Mouse (Mus musculus) C2C12 (cell line): Measurements from ENCODE around the gene Lrrc2. TPM values are rescaled to one million over a fixed set of nuclear protein-coding genes. Genes with fewer than 3 reads are reported as not detected.

Source experiments
- H3K27me3 ChIP-seq: one replicate; pipeline ENCODE4 v1.6.1; 2011; ENCODE audit not compliant: control insufficient read depth, insufficient read depth, insufficient read length
- H3K36me3 ChIP-seq: one replicate; pipeline ENCODE4 v1.6.1; 2011; ENCODE audit not compliant: control insufficient read depth, insufficient read depth
- H3K4me3 ChIP-seq: one replicate; pipeline ENCODE4 v1.5.1; 2011; ENCODE audit warnings: mild to moderate bottlenecking, control low read depth; ENCODE audit not compliant: poor library complexity, insufficient read depth, severe bottlenecking
- H3K79me2 ChIP-seq: one replicate; pipeline ENCODE4 v1.6.1; 2011; ENCODE audit not compliant: control insufficient read depth, insufficient read depth
- H3K79me3 ChIP-seq: one replicate; pipeline ENCODE4 v1.6.1; 2011; ENCODE audit warnings: low read depth, control low read depth
- H3ac ChIP-seq: one replicate; pipeline ENCODE3; 2011; ENCODE audit warnings: low read depth; ENCODE audit not compliant: control insufficient read depth, insufficient read length
- CEBPB ChIP-seq: IDR thresholded peaks from one replicate; pipeline ENCODE4 v1.6.1; 2011; ENCODE audit warnings: low read depth, mild to moderate bottlenecking, control low read depth, moderate library complexity
- CTCF ChIP-seq: IDR thresholded peaks from one replicate; pipeline ENCODE4 v1.5.1; 2011; ENCODE audit not compliant: control insufficient read depth, insufficient read depth, insufficient read length
- FOSL1 ChIP-seq: IDR thresholded peaks from one replicate; pipeline ENCODE4 v1.8.0; 2011; ENCODE audit warnings: mild to moderate bottlenecking, low read length; ENCODE audit not compliant: poor library complexity, insufficient read depth, severe bottlenecking
- MAX ChIP-seq: IDR thresholded peaks from one replicate; pipeline ENCODE4 v1.6.1; 2011; ENCODE audit warnings: mild to moderate bottlenecking, control low read depth
- MYOD1 ChIP-seq: IDR thresholded peaks from one replicate; pipeline ENCODE4 v1.6.1; 2011; ENCODE audit warnings: low read depth; ENCODE audit not compliant: control insufficient read depth, insufficient read length
- MYOG ChIP-seq: IDR thresholded peaks from one replicate; pipeline ENCODE4 v1.6.1; 2011; ENCODE audit not compliant: control insufficient read depth, insufficient read length; ENCODE audit errors: extremely low read depth
- USF1 ChIP-seq: IDR thresholded peaks from one replicate; pipeline ENCODE4 v1.6.1; 2011; ENCODE audit warnings: low read depth, mild to moderate bottlenecking, control low read depth, moderate library complexity
- polyA plus RNA-seq: library from polyadenylated mRNA; unstranded; fragments of >200 nt; fragmentation: generic; extraction: Trizol; gene quantifications from one replicate; pipeline ENCODE4 v1.2.1, GENCODE M21; 2012; ENCODE audit warnings: missing spikeins

The Lrrc2 gene
- polyA plus RNA-seq, 1 experiment: 0.01 TPM

GRCm38 (mm10) chr9:110990204-110990603 is 38.9 kb downstream of the Lrrc2 start, which contains the start of gene Rtp3:
Rtp3 (minus strand) TSS chr9:110990583.
- peaks cover 8% of the 10 kb centered on the region for H3K27me3 ChIP-seq
- TF ChIP-seq MYOG (no peak), MYOD1 (no peak), CEBPB (no peak), MAX (no peak), USF1 (no peak), FOSL1 (no peak), CTCF (no peak)
- no peaks in the 10 kb centered on the region for H3K79me3 ChIP-seq
- H3K4me3 ChIP-seq: no peak within 1 kb of the TSS
- no peaks in the 10 kb centered on the region for H3K36me3 ChIP-seq
- H3ac ChIP-seq: no peak within 1 kb of the TSS
- no peaks in the 10 kb centered on the region for H3K79me2 ChIP-seq

- Histone ChIP-seq H3K4me3 (no peak overlapping the region), H3K79me2 (no peaks in the 10 kb centered on the region), H3K36me3 (no peaks in the 10 kb centered on the region), H3ac (no peak overlapping the region), H3K79me3 (no peaks in the 10 kb centered on the region), H3K27me3 (peaks cover 8% of the 10 kb centered on the region)
- TF ChIP-seq USF1: no peak
- TF ChIP-seq MAX: peak; percentile 13
- no peak for TF ChIP-seq MYOG
Measured at GRCm38 (mm10) chr9:110993281-110993709, 42.0 kb downstream of the Lrrc2 start.

- Histone ChIP-seq H3K4me3 (no peak overlapping the region), H3K36me3 (no peaks in the 10 kb centered on the region), H3K79me2 (no peaks in the 10 kb centered on the region), H3K79me3 (no peaks in the 10 kb centered on the region), H3K27me3 (peaks cover 5% of the 10 kb centered on the region), H3ac (no peak overlapping the region)
- TF ChIP-seq MYOD1: no peak
- no peak for TF ChIP-seq USF1
- no peak for TF ChIP-seq FOSL1
- TF ChIP-seq CTCF: no peak
- no peak for TF ChIP-seq MYOG
- TF ChIP-seq CEBPB: no peak
- TF ChIP-seq MAX: no peak
Measured at GRCm38 (mm10) chr9:110994716-110995172, 43.4 kb downstream of the Lrrc2 start.

GRCm38 (mm10) chr9:110997245-110997644 is 45.9 kb downstream of the Lrrc2 start:
- no peaks in the 10 kb centered on the region for H3K79me2 ChIP-seq
- H3K4me3 ChIP-seq: no peak overlapping the region
- H3K79me3 ChIP-seq: no peaks in the 10 kb centered on the region
- TF ChIP-seq CTCF (peak; percentile 88), MYOG (no peak), FOSL1 (no peak), MAX (peak; percentile 51), MYOD1 (no peak), USF1 (no peak)
- no peaks in the 10 kb centered on the region for H3K27me3 ChIP-seq
- no peaks in the 10 kb centered on the region for H3K36me3 ChIP-seq
- H3ac ChIP-seq: no peak overlapping the region

GRCm38 (mm10) chr9:110999056-110999455 is 47.7 kb downstream of the Lrrc2 start:
- Histone ChIP-seq H3K27me3 (no peaks in the 10 kb centered on the region), H3K79me2 (no peaks in the 10 kb centered on the region), H3K4me3 (no peak overlapping the region), H3K79me3 (no peaks in the 10 kb centered on the region), H3K36me3 (no peaks in the 10 kb centered on the region), H3ac (no peak overlapping the region)
- TF ChIP-seq FOSL1 (no peak), USF1 (no peak), MYOD1 (no peak), CTCF (no peak), MAX (no peak), MYOG (no peak)

- Histone ChIP-seq H3K4me3 (no peak overlapping the region), H3K27me3 (no peaks in the 10 kb centered on the region), H3ac (no peak overlapping the region), H3K79me2 (no peaks in the 10 kb centered on the region), H3K79me3 (no peaks in the 10 kb centered on the region), H3K36me3 (no peaks in the 10 kb centered on the region)
- TF ChIP-seq FOSL1: no peak
- no peak for TF ChIP-seq MYOG
- TF ChIP-seq USF1: no peak
- TF ChIP-seq MAX: no peak
- TF ChIP-seq CTCF: no peak
- no peak for TF ChIP-seq MYOD1
- TF ChIP-seq CEBPB: no peak
Measured at GRCm38 (mm10) chr9:110999856-111000255, 48.5 kb downstream of the Lrrc2 start.
